Mouse (Mus musculus) embryonic facial prominence, embryonic 13.5 days (tissue): ENCODE measurements around the gene Nhp2. TPM values are rescaled to one million over a fixed set of nuclear protein-coding genes. Genes with fewer than 3 reads are reported as not detected.

Experiments
- ATAC-seq: fragments of 200-750 bp; cut with Nextera tagmentation; 2 replicates; pipeline ENCODE4 v1.8.0; 2017; ENCODE audit warnings: low read depth; ENCODE audit not compliant: insufficient number of reproducible peaks, insufficient read depth, low FRiP score, low TSS enrichment
- H3K27ac ChIP-seq: fragments of 300-500 bp; sonication (generic); 2 replicates; pipeline ENCODE4 v1.5.1; 2015; ENCODE audit warnings: moderate library complexity, mild to moderate bottlenecking, inconsistent platforms
- H3K27me3 ChIP-seq: fragments of 300-500 bp; sonication (generic); 2 replicates; pipeline ENCODE4 v1.6.1; 2015; ENCODE audit warnings: mild to moderate bottlenecking, inconsistent platforms
- H3K36me3 ChIP-seq: fragments of 300-500 bp; sonication (generic); 2 replicates; pipeline ENCODE4 v1.6.1; 2015; ENCODE audit warnings: mild to moderate bottlenecking, inconsistent platforms
- H3K4me1 ChIP-seq: fragments of 300-500 bp; sonication (generic); 2 replicates; pipeline ENCODE4 v1.6.1; 2015; ENCODE audit warnings: inconsistent platforms
- H3K4me2 ChIP-seq: fragments of 300-500 bp; sonication (generic); 2 replicates; pipeline ENCODE4 v1.6.1; 2015; ENCODE audit warnings: moderate library complexity, mild to moderate bottlenecking, inconsistent platforms
- H3K4me3 ChIP-seq: fragments of 300-500 bp; sonication (generic); 2 replicates; pipeline ENCODE4 v1.5.1; 2015; ENCODE audit warnings: mild to moderate bottlenecking, inconsistent platforms
- H3K9ac ChIP-seq: fragments of 300-500 bp; sonication (generic); 2 replicates; pipeline ENCODE4 v1.6.1; 2015; ENCODE audit warnings: mild to moderate bottlenecking, inconsistent platforms
- H3K9me3 ChIP-seq: fragments of 300-500 bp; sonication (generic); 2 replicates; pipeline ENCODE4 v1.6.1; 2016; ENCODE audit warnings: inconsistent platforms
- WGBS: fragments of 180-500 bp; shearing (Covaris S2); methylation state at CpG from one replicate; pipeline ENCODE4 v1.1.7; 2015; ENCODE audit warnings: mixed read lengths; 5-methylcytosine and 5-hydroxymethylcytosine counted together
- polyA plus RNA-seq: library from polyadenylated mRNA; unstranded; fragments of >200 nt; fragmentation: Nextera tagmentation; extraction: Ambion mirVana; gene quantifications from 2 replicates; pipeline ENCODE4 v1.2.1, GENCODE M21; 2015

The Nhp2 gene
- polyA plus RNA-seq, 1 experiment from 2014 or later = 151 TPM

GRCm38 (mm10) chr11:51670846-51671245, 51.3 kb downstream of the Nhp2 start:
- Histone ChIP-seq H3K27ac (no peak overlapping the region), H3K4me2 (no peak overlapping the region), H3K4me3 (no peak overlapping the region), H3K4me1 (peaks cover 10% of the 10 kb centered on the region; the same call in 1 of the 2 replicates), H3K36me3 (no peaks in the 10 kb centered on the region), H3K9me3 (no peaks in the 10 kb centered on the region), H3K9ac (no peak overlapping the region), H3K27me3 (no peaks in the 10 kb centered on the region)
- ATAC-seq = no peak
- 94% methylated on average over 7 of the region's 7 CpGs for WGBS

GRCm38 (mm10) chr11:51671376-51671775, 51.8 kb downstream of the Nhp2 start:
- no peaks in the 10 kb centered on the region for H3K36me3 ChIP-seq
- H3K27ac ChIP-seq = no peak overlapping the region
- H3K4me3 ChIP-seq = no peak overlapping the region
- no peak for ATAC-seq
- WGBS = 81% methylated on average over 2 of the region's 2 CpGs
- H3K4me1 ChIP-seq = peaks cover 10% of the 10 kb centered on the region; the same call in 1 of the 2 replicates
- H3K27me3 ChIP-seq = no peaks in the 10 kb centered on the region
- no peak overlapping the region for H3K9ac ChIP-seq
- H3K4me2 ChIP-seq = no peak overlapping the region
- H3K9me3 ChIP-seq = no peaks in the 10 kb centered on the region

GRCm38 (mm10) chr11:51673291-51673690, 53.8 kb downstream of the Nhp2 start:
- Histone ChIP-seq H3K9me3 (no peaks in the 10 kb centered on the region), H3K4me1 (peaks cover 10% of the 10 kb centered on the region; the same call in 1 of the 2 replicates), H3K36me3 (no peaks in the 10 kb centered on the region), H3K4me2 (no peak overlapping the region), H3K27me3 (no peaks in the 10 kb centered on the region), H3K4me3 (no peak overlapping the region), H3K9ac (no peak overlapping the region; the same call in 1 of the 2 replicates), H3K27ac (peak overlapping the region; percentile 57; the same call in 1 of the 2 replicates)
- 73% methylated on average over 9 of the region's 9 CpGs for WGBS
- ATAC-seq = no peak

Other genes starting within 250 kb of the Nhp2 start
- 19.0 and 21.3 TPM in 2 replicates for gene Phykpl, start 35.0 kb upstream of the Nhp2 start, polyA plus RNA-seq
- gene Hnrnpab, start 12.9 kb upstream of the Nhp2 start, polyA plus RNA-seq = 458 and 524 TPM in 2 replicates
- 49.3 and 49.9 TPM in 2 replicates for gene Rmnd5b, start 16.2 kb downstream of the Nhp2 start, polyA plus RNA-seq
- 19.0 and 21.2 TPM in 2 replicates for gene N4bp3, start 31.1 kb downstream of the Nhp2 start, polyA plus RNA-seq
- 2.6 and 3.4 TPM in 2 replicates for gene D930048N14Rik, start 31.2 kb downstream of the Nhp2 start, polyA plus RNA-seq
- 87.7 and 102 TPM in 2 replicates for gene 0610009B22Rik, start 69.1 kb downstream of the Nhp2 start, polyA plus RNA-seq
- 15.3 and 18.3 TPM in 2 replicates for gene Sec24a, start 143.9 kb downstream of the Nhp2 start, polyA plus RNA-seq
- 89.3 and 96.5 TPM in 2 replicates for gene Sar1b, start 144.0 kb downstream of the Nhp2 start, polyA plus RNA-seq
- 2.7 and 3.1 TPM in 2 replicates for gene Jade2, start 237.9 kb downstream of the Nhp2 start, polyA plus RNA-seq